Mouse (Mus musculus) megakaryocyte, embryonic 14.5 days (primary cell): Measurements from ENCODE around the gene Adamts4.

ENCODE experiments used
- FLI1 ChIP-seq: IDR thresholded peaks from 2 replicates; pipeline ENCODE4 v1.6.1; 2012; ENCODE audit warnings: low read length, inconsistent platforms, mixed read lengths
- GATA1 ChIP-seq: IDR thresholded peaks from 3 replicates; pipeline ENCODE4 v1.6.1; 2012; ENCODE audit warnings: mixed read lengths, low read length, inconsistent platforms, borderline replicate concordance

GRCm38 (mm10) chr1:171230215-171230614 lies 20.0 kb upstream of the Adamts4 start:
- TF ChIP-seq FLI1 (no peak), GATA1 (no peak)
